Mouse (Mus musculus): ENCODE data around the gene Tomm5.

Tomm5 gene

GRCm38 (mm10) chr4:45107601-45108277 is at the start of gene Tomm5:
Tomm5 (minus strand) TSS chr4:45108114.
- peak; percentile 87 for DNase-seq

- no peak for DNase-seq
Observed at GRCm38 (mm10) chr4:45156433-45156832, 48.5 kb upstream of the Tomm5 start.

DNA sequence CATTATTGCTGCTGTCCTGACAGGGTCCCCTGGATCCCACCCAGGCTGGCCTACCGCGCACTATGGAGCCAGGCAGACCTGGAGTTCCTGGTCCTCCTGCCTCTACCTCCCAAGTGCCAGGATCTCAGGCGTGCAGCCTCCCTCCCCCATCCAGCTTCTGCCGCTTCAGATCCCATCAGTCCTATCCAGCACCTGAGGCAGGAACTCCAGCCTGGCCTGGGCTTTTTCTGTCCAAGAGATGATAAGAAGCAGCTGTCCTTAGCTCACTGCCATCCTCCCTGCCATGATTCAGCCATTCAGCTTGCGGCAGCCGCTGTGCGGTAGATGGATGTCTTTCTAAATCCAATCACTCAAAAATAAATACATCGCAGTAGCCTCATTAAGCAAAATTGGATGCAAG is 35.1 kb upstream of the Tomm5 start:
- no peak for DNase-seq

GRCm38 (mm10) chr4:45142411-45142810 is 34.5 kb upstream of the Tomm5 start:
- DNase-seq = no peak

DNA sequence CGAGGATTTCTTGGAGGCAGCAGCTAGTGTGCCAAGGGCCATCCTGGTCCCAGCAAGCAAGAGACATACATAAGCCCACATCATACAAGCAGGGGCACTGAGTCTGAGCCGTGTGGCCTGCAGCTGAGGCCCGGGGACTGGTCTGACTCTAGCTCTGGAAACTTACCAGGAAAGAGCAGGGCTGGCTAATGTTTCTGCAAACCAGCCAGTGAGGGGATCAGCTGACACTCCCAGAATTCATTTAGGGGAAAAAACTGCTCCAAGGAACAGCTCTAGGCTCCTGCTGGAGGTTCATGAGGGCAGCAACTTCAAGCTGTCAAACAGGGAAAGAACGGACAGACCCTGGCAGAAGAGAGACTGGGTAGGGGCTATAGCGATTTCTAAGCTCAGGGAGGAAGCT is 33.9 kb upstream of the Tomm5 start:
- DNase-seq = no peak

DNA sequence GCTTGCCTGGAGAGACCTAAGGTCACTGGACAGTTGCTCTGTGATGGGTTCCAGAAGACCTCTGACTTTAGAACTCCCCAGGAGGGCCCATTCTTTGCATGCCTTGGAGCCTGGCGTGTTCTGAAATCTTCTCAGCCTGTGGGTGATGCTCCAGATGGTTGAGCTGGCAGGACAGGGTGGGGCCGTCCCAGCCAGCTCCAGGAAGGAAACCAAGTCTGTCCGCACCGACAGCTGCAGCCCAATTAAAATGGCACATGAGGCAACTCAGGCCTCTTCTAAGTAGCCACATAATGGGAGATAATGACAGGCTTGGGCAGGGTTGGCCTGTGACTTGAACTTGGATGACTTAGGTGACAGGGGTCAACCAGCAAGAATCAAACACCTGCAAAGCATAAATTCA is 29.7 kb upstream of the Tomm5 start:
- DNase-seq = no peak

DNA sequence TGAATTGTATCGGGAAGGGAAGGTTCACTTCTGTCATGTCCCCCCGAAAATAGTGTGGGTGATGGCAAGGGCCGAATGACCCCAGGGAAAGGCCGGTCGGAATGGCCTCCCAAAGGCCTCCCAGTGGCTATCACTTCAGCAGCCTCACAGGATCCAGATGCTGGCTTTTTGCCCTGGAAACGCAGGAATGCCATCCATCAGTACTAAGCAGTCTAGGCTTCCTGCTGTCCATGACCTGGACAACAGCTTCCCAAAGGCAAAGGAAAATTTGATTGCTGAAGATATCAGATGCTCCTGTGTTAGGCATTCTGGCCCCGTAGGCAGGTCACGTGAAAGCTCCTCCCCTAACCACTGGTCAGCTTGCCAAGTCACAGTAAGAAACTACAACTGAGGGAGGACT is 26.6 kb upstream of the Tomm5 start:
- DNase-seq = no peak

DNA sequence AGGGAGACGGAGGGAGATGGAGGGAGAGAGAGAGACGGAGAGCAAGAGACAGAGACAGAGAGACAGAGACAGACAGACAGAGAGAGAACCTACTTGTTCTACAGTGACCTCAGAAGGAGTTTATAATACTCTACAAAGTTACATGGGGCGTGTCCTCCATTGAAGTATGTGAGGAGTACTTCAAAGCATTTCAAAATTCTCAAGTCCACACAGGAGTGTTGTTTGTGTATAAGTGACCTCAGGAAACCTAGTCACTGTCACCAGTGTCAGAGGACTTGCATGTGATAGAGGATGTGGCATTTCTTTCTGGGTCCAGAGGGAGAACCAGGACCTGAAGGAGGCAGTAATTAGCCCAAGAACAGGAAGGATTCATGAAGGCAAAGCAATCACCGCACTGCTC is 23.1 kb upstream of the Tomm5 start:
- no peak for DNase-seq

GRCm38 (mm10) chr4:45121311-45121710 is 13.4 kb upstream of the Tomm5 start:
- no peak for DNase-seq

- peak; percentile 5 for DNase-seq
Observed at GRCm38 (mm10) chr4:45108456-45109110, 669 bp upstream of the Tomm5 start.

DNA sequence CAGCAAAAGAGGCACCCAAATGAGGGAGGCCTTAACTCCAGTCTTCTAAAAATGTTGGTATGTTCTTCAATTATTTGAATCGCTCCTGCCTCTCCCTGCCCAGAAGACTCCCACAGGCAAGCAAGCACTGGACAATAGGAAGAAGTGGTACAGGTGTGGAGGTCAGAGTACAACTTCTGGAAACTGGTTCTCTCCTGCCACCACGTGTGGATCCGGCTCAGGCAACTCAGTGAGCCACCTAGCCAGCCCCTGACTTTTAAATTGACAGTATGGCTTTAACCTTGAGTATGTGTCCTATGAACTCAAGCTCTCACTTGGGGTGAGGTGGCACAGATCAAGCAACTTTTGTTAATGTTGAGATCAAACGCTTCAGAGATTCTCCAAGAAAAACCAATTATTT is 848 bp downstream of the Tomm5 start:
- DNase-seq = no peak

DNA sequence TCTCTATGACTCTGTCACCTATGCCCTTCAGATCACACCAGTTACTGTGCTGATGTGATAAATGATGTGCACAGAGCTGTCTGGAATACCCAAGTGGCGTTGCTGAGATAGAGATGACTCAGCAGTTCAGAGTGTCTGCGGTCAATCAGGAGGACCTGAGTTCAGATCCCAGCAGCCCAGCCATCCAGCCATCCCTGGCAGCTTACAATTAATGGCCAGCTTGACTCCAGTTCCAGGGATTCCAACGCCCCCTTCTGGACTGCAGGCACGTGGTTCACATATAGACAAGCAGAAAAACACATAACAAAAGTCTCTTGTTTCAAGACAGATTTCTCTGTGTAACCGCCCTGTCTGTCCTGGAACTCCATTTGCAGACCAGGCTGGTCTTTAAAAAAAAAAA is 1.5 kb downstream of the Tomm5 start:
- no peak for DNase-seq

GRCm38 (mm10) chr4:45097198-45097872 is 10.6 kb downstream of the Tomm5 start:
- DNase-seq = peak; percentile 51

GRCm38 (mm10) chr4:45084895-45085290 is 23.0 kb downstream of the Tomm5 start:
- no peak for DNase-seq

GRCm38 (mm10) chr4:45084021-45084894 is 23.7 kb downstream of the Tomm5 start, which contains the start of gene Fbxo10:
Fbxo10 (minus strand) TSS chr4:45084604.
- peak; percentile 88 for DNase-seq

- DNase-seq = no peak
Observed at GRCm38 (mm10) chr4:45083487-45083886, 24.4 kb downstream of the Tomm5 start.

GRCm38 (mm10) chr4:45082951-45083350 is 25.0 kb downstream of the Tomm5 start:
- no peak for DNase-seq

GRCm38 (mm10) chr4:45081041-45081440 is 26.9 kb downstream of the Tomm5 start:
- peak; percentile 49 for DNase-seq

DNA sequence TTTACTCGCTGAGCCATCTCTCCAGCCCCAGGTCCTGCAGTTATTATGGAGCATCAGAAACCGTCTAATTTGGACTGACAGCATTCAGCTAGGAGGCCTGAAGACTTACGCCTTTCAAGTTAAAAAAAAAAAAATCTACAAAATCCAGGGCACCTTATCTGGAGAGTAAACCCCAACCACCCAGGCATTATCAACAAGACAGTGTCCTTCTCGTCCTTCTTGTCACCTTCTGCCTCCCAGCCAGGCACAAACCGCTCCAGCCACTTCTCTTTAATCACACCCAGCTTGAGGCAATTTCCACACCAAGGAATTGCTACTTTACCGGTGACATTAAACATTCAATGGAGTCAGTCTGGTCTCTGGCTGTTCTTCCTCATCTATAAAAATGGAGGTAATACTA is 34.4 kb downstream of the Tomm5 start:
- DNase-seq = no peak

DNA sequence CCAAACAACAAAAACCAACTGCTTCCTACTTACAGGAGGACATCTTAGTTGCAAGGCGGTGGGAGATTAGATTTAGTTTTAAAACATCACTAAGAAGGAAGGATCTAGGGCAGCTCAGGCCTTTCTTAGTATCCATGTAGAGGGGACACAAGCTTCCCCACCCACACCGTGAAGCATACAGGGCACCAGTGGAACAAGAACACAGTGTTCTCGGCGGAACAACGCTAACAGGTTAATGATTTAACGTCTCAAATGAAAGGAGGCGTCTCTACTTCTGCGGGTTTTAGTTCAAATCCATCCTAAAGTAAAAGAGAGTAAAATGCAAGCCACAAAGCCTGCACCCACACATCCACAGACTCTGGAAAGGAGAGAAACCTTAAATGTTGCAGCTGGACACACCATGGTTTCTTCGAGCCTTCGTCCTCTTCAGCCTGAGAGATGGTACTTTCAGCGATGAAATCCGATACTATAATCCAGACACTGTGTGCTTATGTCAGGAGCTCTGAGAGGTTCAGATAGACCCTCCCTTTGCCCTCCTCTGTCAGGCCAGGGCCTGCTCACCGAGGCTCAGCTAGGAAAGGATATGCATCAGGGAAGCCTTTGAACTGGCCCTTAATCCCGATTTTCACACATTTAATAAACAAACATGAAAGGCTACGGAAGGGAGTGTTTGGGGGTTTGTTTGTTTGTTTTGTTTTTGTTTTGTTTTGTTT is 35.5 kb downstream of the Tomm5 start:
- no peak for DNase-seq

DNA sequence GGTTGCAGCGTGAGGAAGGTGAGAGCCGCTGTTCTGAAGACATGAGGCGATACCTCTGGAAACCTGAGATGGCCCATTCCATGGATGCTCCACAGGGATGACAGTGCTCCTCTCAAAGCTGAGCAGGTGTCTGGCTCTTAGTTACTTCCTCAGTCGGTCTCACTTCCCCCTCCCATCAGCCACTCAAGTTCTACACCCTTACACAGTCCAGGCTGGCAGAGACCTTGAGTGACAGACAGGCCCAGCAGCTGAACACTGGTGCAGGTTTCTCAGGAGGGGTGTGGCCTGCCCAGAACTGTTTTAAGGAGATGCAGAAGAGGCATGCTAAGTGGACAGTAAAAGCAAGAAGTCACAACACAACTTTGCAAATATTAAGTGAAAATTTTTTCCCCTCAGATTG is 40.2 kb downstream of the Tomm5 start:
- no peak for DNase-seq

DNA sequence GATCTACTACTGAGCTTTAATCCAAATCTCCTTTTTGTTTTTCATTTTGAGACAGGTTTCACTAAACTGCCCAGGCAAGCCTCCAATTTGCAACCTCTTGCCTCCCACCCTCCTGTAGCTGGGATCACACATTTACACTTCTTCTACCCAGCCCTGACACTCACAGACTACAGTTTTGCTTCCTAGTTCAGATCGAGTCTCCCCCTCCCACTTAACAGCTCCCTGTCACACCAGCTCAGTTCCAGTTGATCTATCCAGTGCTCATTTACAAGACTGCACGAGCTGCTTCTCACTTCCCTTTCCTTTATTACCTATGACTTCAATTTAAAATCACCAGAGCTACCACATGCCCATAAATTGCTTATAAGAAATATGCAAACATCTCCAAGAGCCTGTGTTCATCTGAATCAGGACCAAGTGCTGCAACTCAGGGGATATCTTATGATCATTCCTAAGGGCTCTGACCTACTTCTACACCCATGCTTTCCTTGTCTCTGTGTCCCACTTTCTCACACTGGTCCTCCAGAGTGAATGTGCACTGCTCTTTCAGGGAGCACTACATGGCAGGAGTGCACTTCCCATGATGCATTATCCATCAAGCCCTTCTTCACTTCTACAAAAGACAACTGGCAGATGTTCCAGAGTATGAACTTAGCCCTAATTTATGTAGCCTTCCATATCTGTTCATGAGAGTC is 41.7 kb downstream of the Tomm5 start:
- no peak for DNase-seq

All from cerebellum, adult 8-10 months (tissue).